Mouse (Mus musculus) forebrain, embryonic 14.5 days (tissue): Measurements from ENCODE around the gene Id2. TPM values are rescaled to one million over a fixed set of nuclear protein-coding genes. Genes with fewer than 3 reads are reported as not detected.

Experiments used
- ATAC-seq: fragments of 200-750 bp; cut with Nextera tagmentation; 2 replicates; pipeline ENCODE4 v1.8.0; 2017; ENCODE audit warnings: mild to moderate bottlenecking, moderate library complexity
- DNase-seq: peaks from one replicate; pipeline ENCODE4 v3.0.0-alpha.2; 2015; ENCODE audit warnings: low spot score
- H3K27ac ChIP-seq: fragments of 300-500 bp; sonication (generic); 2 replicates; pipeline ENCODE4 v1.5.1; 2014; ENCODE audit warnings: low read depth, mild to moderate bottlenecking, control low read depth, low read length, moderate library complexity
- H3K27me3 ChIP-seq: fragments of 300-500 bp; sonication (generic); replicated peaks from 2 replicates; pipeline ENCODE4 v1.6.1; 2014; ENCODE audit warnings: low read length, control low read depth, mixed read lengths; ENCODE audit not compliant: control insufficient read depth, insufficient read depth
- H3K36me3 ChIP-seq: fragments of 300-500 bp; sonication (generic); 2 replicates; pipeline ENCODE4 v1.6.1; 2014; ENCODE audit warnings: low read length, control low read depth; ENCODE audit not compliant: control insufficient read depth, insufficient read depth
- H3K4me1 ChIP-seq: fragments of 300-500 bp; sonication (generic); 2 replicates; pipeline ENCODE4 v1.6.1; 2014; ENCODE audit warnings: antibody characterized with exemption, low read length, control low read depth; ENCODE audit not compliant: control insufficient read depth, insufficient read depth
- H3K4me2 ChIP-seq: fragments of 300-500 bp; sonication (generic); 2 replicates; pipeline ENCODE4 v1.6.1; 2014; ENCODE audit warnings: mild to moderate bottlenecking, control low read depth, low read length
- H3K4me3 ChIP-seq: fragments of 300-500 bp; sonication (generic); 2 replicates; pipeline ENCODE4 v1.5.1; 2014; ENCODE audit warnings: low read depth, low read length, control low read depth
- H3K9ac ChIP-seq: fragments of 300-500 bp; sonication (generic); 2 replicates; pipeline ENCODE4 v1.6.1; 2014; ENCODE audit warnings: mild to moderate bottlenecking, low read length, control low read depth, moderate library complexity
- H3K9me3 ChIP-seq: fragments of 300-500 bp; sonication (generic); replicated peaks from 2 replicates; pipeline ENCODE4 v1.6.1; 2016; ENCODE audit warnings: low read length, control low read depth, mixed read lengths; ENCODE audit not compliant: control insufficient read depth
- WGBS: fragments of 180-500 bp; shearing (Covaris S2); extraction: QIAGEN DNeasy Blood & Tissue Kit; methylation state at CpG from one replicate; pipeline ENCODE4 v1.1.7; 2014; 5-methylcytosine and 5-hydroxymethylcytosine counted together
- polyA plus RNA-seq: library from polyadenylated mRNA; unstranded; fragments of >200 nt; fragmentation: Nextera tagmentation; extraction: Ambion mirVana; gene quantifications from 2 replicates; pipeline ENCODE4 v1.2.1, GENCODE M21; 2014

Gene Id2
- polyA plus RNA-seq, 1 experiment from 2014 or later: 538 TPM

- no peak overlapping the region for H3K4me2 ChIP-seq
- no peak overlapping the region for H3K9ac ChIP-seq
- no peaks in the 10 kb centered on the region for H3K4me1 ChIP-seq
- H3K9me3 ChIP-seq: no peaks in the 10 kb centered on the region
- H3K36me3 ChIP-seq: peaks cover 39% of the 10 kb centered on the region
- DNase-seq (no peak), ATAC-seq (no peak)
- H3K4me3 ChIP-seq: no peak overlapping the region
- H3K27me3 ChIP-seq: no peaks in the 10 kb centered on the region
- no peak overlapping the region for H3K27ac ChIP-seq
- 91% methylated on average over 4 of the region's 4 CpGs for WGBS
These were observed 52.4 kb downstream of the Id2 start for GRCm38 (mm10) chr12:25044579-25044978.

- Histone ChIP-seq H3K27ac (no peak overlapping the region), H3K27me3 (no peaks in the 10 kb centered on the region), H3K36me3 (peaks cover 39% of the 10 kb centered on the region), H3K4me1 (no peaks in the 10 kb centered on the region), H3K9me3 (no peaks in the 10 kb centered on the region), H3K4me3 (no peak overlapping the region), H3K4me2 (no peak overlapping the region), H3K9ac (no peak overlapping the region)
- ATAC-seq (no peak), DNase-seq (no peak)
- WGBS: 91% methylated on average over 2 of the region's 2 CpGs
These were observed 52.9 kb downstream of the Id2 start for GRCm38 (mm10) chr12:25044056-25044455.

Other genes starting within 250 kb of the Id2 start
- gene Kidins220, start 122.2 kb downstream of the Id2 start, polyA plus RNA-seq: 131 and 163 TPM in 2 replicates